Mouse (Mus musculus) left cerebral cortex, postnatal 36 days (tissue): ENCODE measurements around the gene Slc6a18. TPM values are rescaled to one million over a fixed set of nuclear protein-coding genes. Genes with fewer than 3 reads are reported as not detected.

Source experiments
- DNase-seq, 2 experiments: peaks; one replicate each; pipeline ENCODE4 v3.0.0; 2021 to 2022; ENCODE audit warnings: low spot score in 2 of 2, mixed read lengths in 1 of 2
- intact Hi-C: fragments of 180-260 bp; cut with DNase I; formaldehyde crosslinking; loops from one replicate; pipeline ENCODE4 v1.15.1; 2025
- total RNA-seq, 2 experiments: library from RNA; stranded (reverse); gene quantifications; 2 replicates each; pipeline ENCODE4 v1.2.3; 2021

Slc6a18 gene
- total RNA-seq, 2 experiments from 2014 or later = not detected

- intact Hi-C loops = no loop called here
- DNase-seq = no peak
These were observed 51.4 kb downstream of the Slc6a18 start for GRCm38 (mm10) chr13:73626410-73626744.

DNA sequence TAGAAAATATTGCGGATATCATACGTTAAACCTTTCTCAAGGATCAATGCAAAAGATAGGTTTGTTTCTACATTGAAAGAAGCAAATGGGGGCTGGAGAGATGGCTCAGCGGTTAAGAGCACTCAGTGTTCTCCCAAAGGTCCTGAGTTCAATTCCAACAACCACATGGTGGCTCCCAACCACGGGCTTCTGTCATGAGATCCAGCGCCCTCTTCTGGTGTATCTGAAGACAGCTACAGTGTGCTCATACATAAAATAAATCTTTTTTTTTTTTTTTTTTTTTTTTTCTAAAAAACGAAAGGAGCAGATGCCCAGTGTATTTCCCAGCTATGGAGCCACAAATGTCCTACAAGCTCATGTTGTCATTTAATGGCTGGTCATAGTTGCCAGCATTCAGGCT lies 57.2 kb downstream of the Slc6a18 start:
- DNase-seq = no peak

GRCm38 (mm10) chr13:73618406-73618805 lies 59.4 kb downstream of the Slc6a18 start:
- no peak for DNase-seq
- intact Hi-C loops = loop anchor here (5.0 kb wide), 1 partner anchor 106 kb away; no protein-coding TSS in a partner anchor

More for the DNA sequence above, 57.2 kb downstream of the Slc6a18 start:
- intact Hi-C loops = loop anchor here (5.0 kb wide), 1 partner anchor 193 kb away; no protein-coding TSS in a partner anchor

Other genes starting within 250 kb of the Slc6a18 start
- gene Lpcat1, start 210.8 kb downstream of the Slc6a18 start, total RNA-seq = 10 to 100 TPM; 45.9 to 48.9 TPM
- gene Slc6a3, start 141.3 kb downstream of the Slc6a18 start, total RNA-seq = under 1 TPM; 0.10 to 0.23 TPM
- 100 to 1,000 TPM; 122 to 134 TPM for gene Clptm1l, start 74.0 kb downstream of the Slc6a18 start, total RNA-seq
- 1 to 10 TPM; 2.2 to 3.1 TPM for gene Tert, start 51.1 kb downstream of the Slc6a18 start, total RNA-seq
- gene Slc6a19, start 26.8 kb upstream of the Slc6a18 start, total RNA-seq = under 1 TPM in 1 of 2 experiments, not detected in 1; 0.15 TPM
- 1 to 10 TPM; 3.6 to 3.8 TPM for gene Slc12a7, start 55.1 kb upstream of the Slc6a18 start, total RNA-seq
- 1 to 10 TPM; 2.4 to 3.2 TPM for gene Nkd2, start 169.6 kb upstream of the Slc6a18 start, total RNA-seq